In genomic region chr9:66919382-66919971, GRCm38 (mm10) we compare ENCODE assay signal across 8 mouse cellular contexts. TPM values are rescaled to one million over a fixed set of nuclear protein-coding genes. Genes with fewer than 3 reads are reported as not detected.
DNase-seq lines count a peak whose midpoint lies in the region; ATAC-seq and TF ChIP-seq lines count a peak whose summit lies in the region.

Gene Rab8b, minus strand, starts transcription at chr9:66919687.

- no peaks in the 10 kb centered on the region for H3K27me3 ChIP-seq in forebrain, embryonic 15.5 days

- peak; percentile 83; the same call in 1 of the 2 replicates for TF ChIP-seq POLR2A in lung, adult 2 months (IDR thresholded peaks at IDR 0.05; ENCODE audit: borderline replicate concordance, extremely low read depth, low read depth, low read length)

- in situ Hi-C loops in ES-E14 (cut with MboI; ENCODE audit: low sequenced_read_pairs in 2 of 2, unreplicated experiment in 2 of 2), result no loop called here

- H3K4me2 ChIP-seq in forebrain, embryonic 15.5 days (replicated peaks), result peak within 1 kb of the TSS; percentile 84

- no peak within 1 kb of the TSS for H3K27ac ChIP-seq in ES-E14 (ENCODE audit: insufficient read depth, low read depth, low read length, poor library complexity, severe bottlenecking)
- H3K27ac ChIP-seq in forebrain, embryonic 15.5 days (replicated peaks), result peak within 1 kb of the TSS; percentile 81

- no peaks in the 10 kb centered on the region for H3K9me3 ChIP-seq in ES-E14 (ENCODE audit: control insufficient read depth, insufficient read depth, low read depth, low read length)
- H3K9me3 ChIP-seq in forebrain, embryonic 15.5 days, result no peaks in the 10 kb centered on the region

- H3K4me1 ChIP-seq in ES-E14 (ENCODE audit: control insufficient read depth in 2 of 2, insufficient read depth in 2 of 2, low read length in 2 of 2, poor library complexity in 1 of 2), result 0 out of 4 replicates have a peak, but pooled peaks cover 0 to 2% of the 10 kb centered on the region in 2 experiments
- peaks cover 46% of the 10 kb centered on the region for H3K4me1 ChIP-seq in forebrain, embryonic 15.5 days
- H3K4me1 ChIP-seq in lung, adult 2 months (ENCODE audit: control insufficient read depth, insufficient read depth, low read length), result peaks cover 15% of the 10 kb centered on the region

- WGBS in forebrain, embryonic 15.5 days, result under 1% methylated on average over 43 of the region's 49 CpGs
- under 1% methylated on average over 48 of the region's 49 CpGs for WGBS in lung, adult 2 months

- peak within 1 kb of the TSS; percentile 93 to 98 for H3K4me3 ChIP-seq in ES-E14 (ENCODE audit: insufficient read depth in 1 of 2, low read depth in 1 of 2, low read length in 2 of 2, poor library complexity in 1 of 2, severe bottlenecking in 1 of 2)
- peak within 1 kb of the TSS; percentile 61 for H3K4me3 ChIP-seq in forebrain, embryonic 15.5 days
- peak within 1 kb of the TSS; percentile 84 for H3K4me3 ChIP-seq in lung, adult 2 months (replicated peaks; ENCODE audit: extremely low read depth, low read depth, low read length)

- peak; percentile 95 for DNase-seq in ES-E14 (ENCODE audit: low read depth, low spot score)
- DNase-seq in cerebellum, adult 11-12 months, result peak; percentile 96
- peak; percentile 92 for DNase-seq in heart, postnatal 25 days (ENCODE audit: low spot score)
- DNase-seq in layer of hippocampus, adult 18-20 months (ENCODE audit: low spot score in 2 of 2), result peak; percentile 95 to 97
- peak; percentile 92 for DNase-seq in lung, adult 2 months
- DNase-seq in thymus, adult 18-20 months, result peak; percentile 95

- ATAC-seq in forebrain, embryonic 15.5 days (replicated peaks), result peak; percentile 99
- ATAC-seq in neutrophil, adult 5-6 weeks (ENCODE audit: extremely low read depth, insufficient number of reproducible peaks, low FRiP score, poor library complexity, severe bottlenecking), result peak; percentile 92

- TF ChIP-seq CTCF in lung, adult 2 months (IDR thresholded peaks at IDR 0.05; ENCODE audit: insufficient read depth, low read length), result no peak

- H3K9ac ChIP-seq in ES-E14 (ENCODE audit: insufficient read depth, low read depth, low read length, poor library complexity, severe bottlenecking), result peak within 1 kb of the TSS; percentile 77
- H3K9ac ChIP-seq in forebrain, embryonic 15.5 days (replicated peaks), result peak within 1 kb of the TSS; percentile 80

- intact Hi-C loops in heart, postnatal 25 days (cut with DNase I), result loop anchor here (5.0 kb wide), 1 partner anchor 42 kb away; no protein-coding TSS in a partner anchor

- no peaks in the 10 kb centered on the region for H3K36me3 ChIP-seq in ES-E14 (ENCODE audit: control insufficient read depth, insufficient read depth, low read length, poor library complexity, severe bottlenecking)
- no peaks in the 10 kb centered on the region for H3K36me3 ChIP-seq in forebrain, embryonic 15.5 days

TF ChIP-seq in ES-E14, 5 proteins besides CTCF, POLR2A, EP300 and RAD21:
- TF ChIP-seq ZC3H11A (IDR thresholded peaks at IDR 0.05; ENCODE audit: borderline replicate concordance, low read depth, low read length) (no peak), HCFC1 (IDR thresholded peaks at IDR 0.05; ENCODE audit: borderline replicate concordance, insufficient read depth, low read length) (peak; percentile 96)
TF ChIP-seq in ES-E14: peak in this region for 1.

RNA-seq across cellular contexts. Expression of gene Rab8b, which starts in this region (rescaled TPM):
- 7.0 and 7.9 TPM in 2 replicates for total RNA-seq in ES-E14 (2012; rRNA removed)
- polyA plus RNA-seq in forebrain, embryonic 15.5 days (2015; fragmentation: Nextera tagmentation; extraction: Ambion mirVana), result 39.7 and 40.6 TPM in 2 replicates
- 1 to 10 TPM; 8.9 to 9.9 TPM for total RNA-seq in heart, postnatal 25 days (2021)
- 10 to 100 TPM; 53.6 to 57.1 TPM for total RNA-seq in layer of hippocampus, adult 18-20 months (2021)
- 11.9 and 19.2 TPM in 2 replicates for polyA plus RNA-seq in lung, adult 2 months (2012; rRNA removed)
- total RNA-seq in neutrophil, adult 5-6 weeks (2017), result 113 and 120 TPM in 2 replicates
